Mouse (Mus musculus) layer of hippocampus, adult 9-10 months (tissue): ENCODE data around the gene Vwf.

Source experiments
- DNase-seq: peaks from one replicate; pipeline ENCODE4 v3.0.0; 2022; ENCODE audit warnings: low spot score

Gene Vwf

GRCm38 (mm10) chr6:125548406-125548805, 1.8 kb downstream of the Vwf start:
- no peak for DNase-seq

- DNase-seq: no peak
These were observed 3.6 kb downstream of the Vwf start for GRCm38 (mm10) chr6:125550172-125550571.

- DNase-seq: no peak
These were observed 6.2 kb downstream of the Vwf start for GRCm38 (mm10) chr6:125552760-125553159.

- DNase-seq: no peak
These were observed 7.0 kb downstream of the Vwf start for GRCm38 (mm10) chr6:125553551-125553950.

GRCm38 (mm10) chr6:125558831-125559230, 12.3 kb downstream of the Vwf start:
- no peak for DNase-seq

- no peak for DNase-seq
These were observed 14.5 kb downstream of the Vwf start for GRCm38 (mm10) chr6:125561031-125561430.

GRCm38 (mm10) chr6:125561521-125561920, 14.9 kb downstream of the Vwf start:
- DNase-seq: no peak

GRCm38 (mm10) chr6:125564812-125565281, 18.3 kb downstream of the Vwf start:
- DNase-seq: no peak

GRCm38 (mm10) chr6:125565326-125565725, 18.8 kb downstream of the Vwf start:
- no peak for DNase-seq

GRCm38 (mm10) chr6:125566656-125567055, 20.1 kb downstream of the Vwf start:
- DNase-seq: no peak

GRCm38 (mm10) chr6:125568381-125568780, 21.8 kb downstream of the Vwf start:
- no peak for DNase-seq

GRCm38 (mm10) chr6:125572291-125573188, 26.0 kb downstream of the Vwf start:
- DNase-seq: peak; percentile 48

GRCm38 (mm10) chr6:125573189-125573928, 26.8 kb downstream of the Vwf start:
- peak; percentile 37 for DNase-seq

- DNase-seq: peak; percentile 37
These were observed 28.5 kb downstream of the Vwf start for GRCm38 (mm10) chr6:125575080-125575479.

GRCm38 (mm10) chr6:125577301-125577700, 30.7 kb downstream of the Vwf start:
- no peak for DNase-seq

GRCm38 (mm10) chr6:125577882-125578646, 31.5 kb downstream of the Vwf start:
- DNase-seq: no peak

GRCm38 (mm10) chr6:125578647-125579011, 32.1 kb downstream of the Vwf start:
- DNase-seq: no peak

- DNase-seq: no peak
These were observed 33.3 kb downstream of the Vwf start for GRCm38 (mm10) chr6:125579864-125580263.

GRCm38 (mm10) chr6:125583666-125584065, 37.1 kb downstream of the Vwf start:
- DNase-seq: no peak

GRCm38 (mm10) chr6:125584266-125584665, 37.7 kb downstream of the Vwf start:
- DNase-seq: no peak

- no peak for DNase-seq
These were observed 39.0 kb downstream of the Vwf start for GRCm38 (mm10) chr6:125585579-125585978.

GRCm38 (mm10) chr6:125586042-125586566, 39.5 kb downstream of the Vwf start:
- DNase-seq: no peak
